Mouse (Mus musculus) stomach, postnatal 0 days (tissue): Measurements from ENCODE around the gene Sema4g. TPM values are rescaled to one million over a fixed set of nuclear protein-coding genes. Genes with fewer than 3 reads are reported as not detected.

Experiments used
- ATAC-seq: fragments of 200-750 bp; cut with Nextera tagmentation; 2 replicates; pipeline ENCODE4 v1.8.0; 2017; ENCODE audit not compliant: low FRiP score, low TSS enrichment
- DNase-seq: peaks from one replicate; pipeline ENCODE4 v3.0.0-alpha.2; 2016; ENCODE audit warnings: low spot score
- H3K27ac ChIP-seq: fragments of 300-500 bp; sonication (generic); replicated peaks from 2 replicates; pipeline ENCODE4 v1.5.1; 2014; ENCODE audit warnings: mild to moderate bottlenecking, control low read depth
- H3K27me3 ChIP-seq: fragments of 300-500 bp; sonication (generic); 2 replicates; pipeline ENCODE4 v1.6.1; 2014; ENCODE audit warnings: low read length; ENCODE audit not compliant: control insufficient read depth, insufficient read depth
- H3K36me3 ChIP-seq: fragments of 300-500 bp; sonication (generic); 2 replicates; pipeline ENCODE4 v1.6.1; 2014; ENCODE audit warnings: low read length, mixed read lengths; ENCODE audit not compliant: control insufficient read depth, insufficient read depth
- H3K4me1 ChIP-seq: fragments of 300-500 bp; sonication (generic); replicated peaks from 2 replicates; pipeline ENCODE4 v1.6.1; 2014; ENCODE audit warnings: antibody characterized with exemption; ENCODE audit not compliant: control insufficient read depth, insufficient read depth
- H3K4me2 ChIP-seq: fragments of 300-500 bp; sonication (generic); replicated peaks from 2 replicates; pipeline ENCODE4 v1.6.1; 2014; ENCODE audit warnings: low read depth, mild to moderate bottlenecking, control low read depth, moderate library complexity
- H3K4me3 ChIP-seq: fragments of 300-500 bp; sonication (generic); 2 replicates; pipeline ENCODE4 v1.5.1; 2014; ENCODE audit warnings: low read depth, low read length, control low read depth
- H3K9ac ChIP-seq: fragments of 300-500 bp; sonication (generic); 2 replicates; pipeline ENCODE4 v1.6.1; 2014; ENCODE audit warnings: mild to moderate bottlenecking, low read length, control low read depth, mixed read lengths
- H3K9me3 ChIP-seq: fragments of 300-500 bp; sonication (generic); 2 replicates; pipeline ENCODE4 v1.6.1; 2016; ENCODE audit warnings: low read length; ENCODE audit not compliant: control insufficient read depth
- CTCF ChIP-seq: IDR thresholded peaks from 2 replicates; pipeline ENCODE4 v1.5.1; 2016; ENCODE audit warnings: antibody characterized with exemption, low read depth, mild to moderate bottlenecking, moderate library complexity
- EP300 ChIP-seq: optimal IDR thresholded peaks from 2 replicates; pipeline ENCODE3; 2016; ENCODE audit warnings: antibody characterized with exemption
- WGBS: fragments of 180-500 bp; shearing (Covaris S2); extraction: QIAGEN DNeasy Blood & Tissue Kit; methylation state at CpG from one replicate; pipeline ENCODE4 v1.1.7; 2014; 5-methylcytosine and 5-hydroxymethylcytosine counted together
- polyA plus RNA-seq: library from polyadenylated mRNA; unstranded; fragments of >200 nt; fragmentation: Nextera tagmentation; extraction: Ambion mirVana; gene quantifications from 2 replicates; pipeline ENCODE4 v1.2.1, GENCODE M21; 2015

Sema4g gene
- polyA plus RNA-seq, 1 experiment from 2014 or later: 1.4 TPM

GRCm38 (mm10) chr19:45005957-45006712 lies 17.2 kb downstream of the Sema4g start, which contains the start of gene Mrpl43:
Gene Mrpl43, minus strand, starts transcription at chr19:45006442.
- ATAC-seq (peak; percentile 92), DNase-seq (peak; percentile 97)
- Histone ChIP-seq H3K4me1 (no peaks in the 10 kb centered on the region), H3K27ac (peak within 1 kb of the TSS; percentile 89), H3K27me3 (no peaks in the 10 kb centered on the region), H3K9ac (peak within 1 kb of the TSS; percentile 88), H3K4me3 (peak within 1 kb of the TSS; percentile 93), H3K9me3 (no peaks in the 10 kb centered on the region), H3K4me2 (peak within 1 kb of the TSS; percentile 89), H3K36me3 (no peaks in the 10 kb centered on the region; the same call in 1 of the 2 replicates)
- under 1% methylated on average over 77 of the region's 82 CpGs for WGBS
- TF ChIP-seq CTCF (no peak), EP300 (no peak)

- Histone ChIP-seq H3K27me3 (no peaks in the 10 kb centered on the region), H3K9me3 (no peaks in the 10 kb centered on the region), H3K4me2 (peak overlapping the region; percentile 89), H3K4me1 (no peaks in the 10 kb centered on the region), H3K9ac (peak overlapping the region; percentile 88), H3K27ac (peak overlapping the region; percentile 89), H3K4me3 (peak overlapping the region; percentile 93), H3K36me3 (peaks cover 3% of the 10 kb centered on the region; the same call in 1 of the 2 replicates)
- TF ChIP-seq EP300: no peak
- ATAC-seq (no peak), DNase-seq (no peak)
- 30% methylated on average over 17 of the region's 17 CpGs for WGBS
Observed at GRCm38 (mm10) chr19:45007021-45007420, 18.1 kb downstream of the Sema4g start.

GRCm38 (mm10) chr19:45007425-45008191 lies 18.7 kb downstream of the Sema4g start:
- no peak for ATAC-seq
- H3K9ac ChIP-seq: peak overlapping the region; percentile 88; the same call in 1 of the 2 replicates
- H3K36me3 ChIP-seq: peaks cover 3% of the 10 kb centered on the region; the same call in 1 of the 2 replicates
- no peak overlapping the region for H3K27ac ChIP-seq
- no peak for DNase-seq
- H3K27me3 ChIP-seq: no peaks in the 10 kb centered on the region
- 80% methylated on average over 20 of the region's 20 CpGs for WGBS
- no peaks in the 10 kb centered on the region for H3K4me1 ChIP-seq
- H3K9me3 ChIP-seq: no peaks in the 10 kb centered on the region
- H3K4me3 ChIP-seq: no peak overlapping the region
- TF ChIP-seq CTCF (no peak), EP300 (no peak)
- peak overlapping the region; percentile 89 for H3K4me2 ChIP-seq

GRCm38 (mm10) chr19:45010646-45011045 lies 21.7 kb downstream of the Sema4g start:
- ATAC-seq (no peak), DNase-seq (no peak)
- peaks cover 3% of the 10 kb centered on the region; the same call in 1 of the 2 replicates for H3K36me3 ChIP-seq
- H3K9ac ChIP-seq: no peak overlapping the region
- no peak overlapping the region for H3K27ac ChIP-seq
- WGBS: 86% methylated on average over 4 of the region's 4 CpGs
- no peak overlapping the region for H3K4me3 ChIP-seq
- TF ChIP-seq CTCF (no peak), EP300 (no peak)
- no peaks in the 10 kb centered on the region for H3K9me3 ChIP-seq
- peaks cover 5% of the 10 kb centered on the region; the same call in 1 of the 2 replicates for H3K4me1 ChIP-seq
- H3K4me2 ChIP-seq: no peak overlapping the region
- H3K27me3 ChIP-seq: no peaks in the 10 kb centered on the region

- TF ChIP-seq CTCF (no peak), EP300 (no peak)
- no peak overlapping the region for H3K4me3 ChIP-seq
- DNase-seq (no peak), ATAC-seq (no peak)
- H3K36me3 ChIP-seq: peaks cover 3% of the 10 kb centered on the region; the same call in 1 of the 2 replicates
- H3K27me3 ChIP-seq: no peaks in the 10 kb centered on the region
- H3K4me2 ChIP-seq: no peak overlapping the region
- H3K9ac ChIP-seq: no peak overlapping the region
- WGBS: 86% methylated on average over 8 of the region's 8 CpGs
- no peak overlapping the region for H3K27ac ChIP-seq
- peaks cover 5% of the 10 kb centered on the region; the same call in 1 of the 2 replicates for H3K4me1 ChIP-seq
- no peaks in the 10 kb centered on the region for H3K9me3 ChIP-seq
Observed at GRCm38 (mm10) chr19:45012219-45012618, 23.3 kb downstream of the Sema4g start.
